Mouse (Mus musculus): ENCODE data around the gene Gm10338.
"Not testable (repeated sequence)": the region's sequence is repeated elsewhere in the genome, so short reads cannot be mapped to it uniquely, and the experiment has no call there.

The Gm10338 gene

DNA sequence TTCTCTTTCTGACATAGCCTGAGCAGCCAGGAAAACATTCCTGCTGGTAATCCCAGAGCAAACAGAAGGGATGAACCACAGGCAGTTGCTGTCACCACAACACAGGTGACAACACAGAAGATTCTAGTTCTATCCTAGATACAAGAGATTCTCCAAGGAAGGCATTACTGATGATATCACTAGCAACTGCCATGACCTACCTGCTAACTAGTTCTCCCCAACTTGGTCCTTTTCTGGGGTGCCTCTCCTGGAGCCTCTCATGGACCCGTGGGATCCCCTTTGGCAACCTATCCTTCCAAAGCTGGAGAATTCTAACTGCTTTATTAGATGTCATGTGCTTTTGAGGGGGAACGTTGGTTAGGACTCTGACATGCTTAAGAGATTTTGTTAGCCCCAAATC is at the start of gene Gm10338:
TSS of gene Gm10338 (minus strand) at position 101 of the 400 bp plus-strand sequence.
- DNase-seq (ENCODE audit: low spot score), result not testable (repeated sequence)

DNA sequence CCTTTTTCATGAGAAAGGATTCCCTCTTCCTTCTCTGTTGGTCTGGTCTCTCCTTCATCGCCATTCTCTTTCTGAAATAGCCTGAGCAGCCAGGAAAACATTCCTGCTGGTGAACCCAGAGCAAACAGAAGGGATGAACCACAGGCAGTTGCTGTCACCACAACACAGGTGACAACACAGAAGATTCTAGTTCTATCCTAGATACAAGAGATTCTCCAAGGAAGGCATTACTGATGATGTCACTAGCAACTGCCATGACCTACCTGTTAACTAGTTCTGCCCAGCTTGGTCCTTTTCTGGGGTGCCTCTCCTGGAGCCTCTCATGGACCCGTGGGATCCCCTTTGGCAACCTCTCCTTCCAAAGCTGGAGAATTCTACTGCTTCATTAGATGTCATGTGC is 48.5 kb upstream of the Gm10338 start, which contains the start of gene Gm10128:
TSS of gene Gm10128 (minus strand) at position 101 of the 400 bp plus-strand sequence.
- not testable (repeated sequence) for DNase-seq (ENCODE audit: low spot score)

DNA sequence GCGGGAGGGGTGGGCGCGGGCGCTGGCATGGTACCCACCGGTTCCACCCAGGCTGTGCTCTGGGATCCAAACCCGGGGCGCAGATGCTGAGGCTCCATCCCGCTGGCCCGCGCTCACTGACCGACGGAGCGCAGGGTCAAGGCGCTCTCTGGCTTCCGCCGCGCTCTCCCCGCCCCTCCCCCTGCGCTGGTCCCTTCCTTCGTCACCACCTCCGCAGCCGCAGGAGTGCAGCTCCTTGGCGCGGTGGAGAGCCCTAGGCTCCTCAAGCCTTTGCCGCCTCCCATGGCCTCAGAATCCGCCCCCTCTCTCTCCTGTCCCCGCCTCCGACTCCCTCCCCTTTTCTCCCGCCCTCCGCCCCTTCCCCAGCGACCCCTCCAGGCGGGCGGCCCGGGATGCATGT is 27.0 kb downstream of the Gm10338 start, which contains the start of gene Gm3558:
TSS of gene Gm3558 (minus strand) at position 185 of the 400 bp plus-strand sequence.
- DNase-seq (ENCODE audit: low spot score), result not testable (repeated sequence)

DNA sequence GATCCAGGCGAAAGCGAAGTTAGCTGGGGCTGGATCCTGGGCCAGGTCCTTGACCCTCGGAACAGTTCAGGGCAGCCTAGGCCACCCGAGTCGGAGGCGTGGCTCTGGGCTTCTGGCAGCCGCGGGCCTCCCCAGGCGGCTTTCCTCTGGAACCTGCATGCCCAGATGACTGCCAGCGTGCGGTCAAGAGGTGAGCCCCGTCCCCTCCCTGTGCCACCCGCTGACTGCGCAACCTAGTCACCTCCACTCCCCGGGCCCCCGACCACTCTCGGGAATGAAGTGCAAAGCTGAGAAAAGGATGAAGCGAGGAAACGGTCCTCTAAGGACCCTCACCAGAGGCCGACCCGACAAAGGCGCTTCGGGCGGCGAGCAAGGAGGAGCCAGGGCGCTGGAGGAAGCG is 27.5 kb downstream of the Gm10338 start:
- DNase-seq (ENCODE audit: low spot score), result not testable (repeated sequence)

DNA sequence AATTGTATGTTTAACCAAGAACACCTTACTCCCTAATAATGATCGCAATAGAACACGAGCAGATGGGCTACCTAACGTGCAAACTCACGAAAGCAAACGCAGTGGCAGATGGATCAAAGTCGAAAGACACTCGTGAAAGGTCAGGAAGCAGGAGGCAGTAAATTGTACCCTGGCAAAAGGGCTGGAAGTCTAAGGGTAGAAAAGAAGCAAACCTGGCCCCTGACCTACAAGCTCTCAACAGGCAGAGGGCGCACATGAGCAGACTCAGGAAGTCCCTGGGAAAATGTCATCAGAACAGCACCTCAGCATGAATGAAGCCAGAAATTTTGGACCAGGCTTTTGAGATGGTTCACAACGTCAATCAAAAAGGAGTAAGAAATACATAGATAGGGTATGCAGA is 28.1 kb downstream of the Gm10338 start:
- DNase-seq (ENCODE audit: low spot score), result not testable (repeated sequence)
